Mouse (Mus musculus) hindbrain, embryonic 14.5 days (tissue): ENCODE data around the gene Olfr110. TPM values are rescaled to one million over a fixed set of nuclear protein-coding genes. Genes with fewer than 3 reads are reported as not detected.
"Not testable (repeated sequence)": the region's sequence is repeated elsewhere in the genome, so short reads cannot be mapped to it uniquely, and the experiment has no call there.

ENCODE experiments used
- ATAC-seq: fragments of 200-750 bp; cut with Nextera tagmentation; 2 replicates; pipeline ENCODE4 v1.8.0; 2017; ENCODE audit warnings: moderate number of reproducible peaks, mild to moderate bottlenecking, moderate TSS enrichment, moderate library complexity; ENCODE audit not compliant: low FRiP score
- DNase-seq: peaks from one replicate; pipeline ENCODE4 v3.0.0-alpha.2; 2015; ENCODE audit warnings: low spot score
- H3K27ac ChIP-seq: fragments of 300-500 bp; sonication (generic); 2 replicates; pipeline ENCODE4 v1.5.1; 2014; ENCODE audit warnings: mild to moderate bottlenecking, moderate library complexity
- H3K27me3 ChIP-seq: fragments of 300-500 bp; sonication (generic); 2 replicates; pipeline ENCODE4 v1.6.1; 2014; ENCODE audit warnings: mild to moderate bottlenecking, low read length, mixed read lengths; ENCODE audit not compliant: control insufficient read depth, insufficient read depth
- H3K36me3 ChIP-seq: fragments of 300-500 bp; sonication (generic); replicated peaks from 2 replicates; pipeline ENCODE4 v1.6.1; 2014; ENCODE audit not compliant: control insufficient read depth, insufficient read depth
- H3K4me1 ChIP-seq: fragments of 300-500 bp; sonication (generic); replicated peaks from 2 replicates; pipeline ENCODE4 v1.6.1; 2014; ENCODE audit warnings: antibody characterized with exemption, low read length, mixed read lengths; ENCODE audit not compliant: control insufficient read depth, insufficient read depth
- H3K4me2 ChIP-seq: fragments of 300-500 bp; sonication (generic); replicated peaks from 2 replicates; pipeline ENCODE4 v1.6.1; 2014; ENCODE audit warnings: mild to moderate bottlenecking, moderate library complexity
- H3K4me3 ChIP-seq: fragments of 300-500 bp; sonication (generic); replicated peaks from 2 replicates; pipeline ENCODE4 v1.5.1; 2014; ENCODE audit warnings: mild to moderate bottlenecking, low read length
- H3K9ac ChIP-seq: fragments of 300-500 bp; sonication (generic); 2 replicates; pipeline ENCODE4 v1.6.1; 2014
- H3K9me3 ChIP-seq: fragments of 300-500 bp; sonication (generic); 2 replicates; pipeline ENCODE4 v1.6.1; 2016; ENCODE audit warnings: low read length; ENCODE audit not compliant: control insufficient read depth
- WGBS: fragments of 180-500 bp; shearing (Covaris S2); extraction: QIAGEN DNeasy Blood & Tissue Kit; methylation state at CpG from one replicate; pipeline ENCODE4 v1.1.7; 2014; 5-methylcytosine and 5-hydroxymethylcytosine counted together
- polyA plus RNA-seq: library from polyadenylated mRNA; unstranded; fragments of >200 nt; fragmentation: Nextera tagmentation; extraction: Ambion mirVana; gene quantifications from 2 replicates; pipeline ENCODE4 v1.2.1, GENCODE M21; 2014

The Olfr110 gene
- not detected in 2 replicates for polyA plus RNA-seq

GRCm38 (mm10) chr17:37491930-37492518 is at the start of gene Olfr110:
Gene Olfr110, plus strand, starts transcription at chr17:37492468.
- DNase-seq (no peak), ATAC-seq (no peak)
- no peaks in the 10 kb centered on the region for H3K36me3 ChIP-seq
- no peak within 1 kb of the TSS for H3K4me3 ChIP-seq
- H3K9ac ChIP-seq, result no peak within 1 kb of the TSS
- H3K9me3 ChIP-seq, result no peaks in the 10 kb centered on the region
- 62% methylated on average over 1 of the region's 1 CpGs for WGBS
- no peaks in the 10 kb centered on the region for H3K27me3 ChIP-seq
- no peak within 1 kb of the TSS for H3K4me2 ChIP-seq
- no peaks in the 10 kb centered on the region for H3K4me1 ChIP-seq
- H3K27ac ChIP-seq, result no peak within 1 kb of the TSS

GRCm38 (mm10) chr17:37445180-37445579 is 47.1 kb upstream of the Olfr110 start, which contains the start of gene Olfr108:
Gene Olfr108, plus strand, starts transcription at chr17:37445480.
- WGBS, result 88% methylated on average over 1 of the region's 1 CpGs
- H3K4me2 ChIP-seq, result no peak within 1 kb of the TSS
- no peak within 1 kb of the TSS for H3K9ac ChIP-seq
- H3K36me3 ChIP-seq, result no peaks in the 10 kb centered on the region
- H3K4me1 ChIP-seq, result no peaks in the 10 kb centered on the region
- ATAC-seq, result no peak
- H3K9me3 ChIP-seq, result no peaks in the 10 kb centered on the region
- DNase-seq, result no peak
- no peak within 1 kb of the TSS for H3K27ac ChIP-seq
- no peaks in the 10 kb centered on the region for H3K27me3 ChIP-seq
- H3K4me3 ChIP-seq, result no peak within 1 kb of the TSS

GRCm38 (mm10) chr17:37458616-37459015 is 33.7 kb upstream of the Olfr110 start, which contains the start of gene Olfr109:
Gene Olfr109, plus strand, starts transcription at chr17:37458916.
- Histone ChIP-seq H3K36me3 (no peaks in the 10 kb centered on the region), H3K9me3 (no peaks in the 10 kb centered on the region), H3K4me1 (no peaks in the 10 kb centered on the region), H3K27me3 (no peaks in the 10 kb centered on the region), H3K27ac (no peak within 1 kb of the TSS), H3K4me3 (no peak within 1 kb of the TSS), H3K4me2 (no peak within 1 kb of the TSS), H3K9ac (no peak within 1 kb of the TSS)
- DNase-seq (no peak), ATAC-seq (no peak)
- 92% methylated on average over 1 of the region's 1 CpGs for WGBS

DNA sequence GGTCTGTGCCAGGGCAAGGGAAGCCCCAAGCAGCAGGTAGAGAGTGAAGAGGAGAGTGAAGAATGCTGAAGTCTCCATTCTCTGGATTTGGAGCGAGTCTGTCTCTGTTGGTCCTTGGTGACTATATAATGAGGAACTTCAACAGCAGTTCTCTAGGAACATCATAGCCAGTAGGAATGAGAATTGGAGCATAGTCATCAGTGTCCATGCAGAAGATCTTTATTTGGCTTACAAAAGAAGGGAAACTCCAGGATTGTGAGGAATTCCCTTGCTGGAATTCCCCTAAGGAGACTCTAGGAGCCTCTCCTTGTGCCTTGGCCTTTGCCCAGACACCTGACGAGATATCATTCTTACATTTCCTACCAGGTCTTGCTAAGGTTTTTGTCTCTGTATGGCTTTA is 8.8 kb upstream of the Olfr110 start, which contains the start of gene H2-M2:
H2-M2 (minus strand) TSS at position 101 of the 400 bp plus-strand sequence.
- no peak within 1 kb of the TSS for H3K4me3 ChIP-seq
- no peaks in the 10 kb centered on the region for H3K9me3 ChIP-seq
- DNase-seq (no peak), ATAC-seq (no peak)
- H3K27ac ChIP-seq, result no peak within 1 kb of the TSS
- H3K4me2 ChIP-seq, result no peak within 1 kb of the TSS
- no peak within 1 kb of the TSS for H3K9ac ChIP-seq
- H3K27me3 ChIP-seq, result no peaks in the 10 kb centered on the region
- no peaks in the 10 kb centered on the region for H3K4me1 ChIP-seq
- H3K36me3 ChIP-seq, result no peaks in the 10 kb centered on the region
- WGBS, result 86% methylated on average over 2 of the region's 2 CpGs

DNA sequence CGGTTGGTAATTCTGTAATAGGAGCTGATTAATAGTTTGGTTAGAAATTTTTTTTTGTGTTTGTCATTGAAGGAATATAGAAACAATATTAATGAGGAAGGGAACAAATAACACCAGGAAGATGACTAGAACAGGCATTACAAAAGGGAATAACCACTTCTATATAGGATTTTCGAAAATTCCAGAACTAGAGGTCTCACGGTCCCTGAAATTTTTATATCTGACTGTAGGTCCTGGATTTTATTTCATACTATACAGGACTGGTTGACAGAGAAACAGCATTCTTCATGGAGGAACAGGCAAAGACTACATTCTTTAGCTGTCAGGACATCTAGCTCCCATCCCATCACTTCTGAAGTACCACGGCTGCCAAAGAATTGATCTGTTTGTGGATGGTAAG is 15.5 kb downstream of the Olfr110 start, which contains the start of gene Olfr111:
Olfr111 (plus strand) TSS at position 301 of the 400 bp plus-strand sequence.
- H3K27ac ChIP-seq, result no peak within 1 kb of the TSS
- ATAC-seq (no peak), DNase-seq (no peak)
- 89% methylated on average over 4 of the region's 4 CpGs for WGBS
- no peaks in the 10 kb centered on the region for H3K36me3 ChIP-seq
- H3K4me3 ChIP-seq, result no peak within 1 kb of the TSS
- no peak within 1 kb of the TSS for H3K4me2 ChIP-seq
- no peaks in the 10 kb centered on the region for H3K27me3 ChIP-seq
- no peaks in the 10 kb centered on the region for H3K4me1 ChIP-seq
- no peak within 1 kb of the TSS for H3K9ac ChIP-seq
- H3K9me3 ChIP-seq, result no peaks in the 10 kb centered on the region

DNA sequence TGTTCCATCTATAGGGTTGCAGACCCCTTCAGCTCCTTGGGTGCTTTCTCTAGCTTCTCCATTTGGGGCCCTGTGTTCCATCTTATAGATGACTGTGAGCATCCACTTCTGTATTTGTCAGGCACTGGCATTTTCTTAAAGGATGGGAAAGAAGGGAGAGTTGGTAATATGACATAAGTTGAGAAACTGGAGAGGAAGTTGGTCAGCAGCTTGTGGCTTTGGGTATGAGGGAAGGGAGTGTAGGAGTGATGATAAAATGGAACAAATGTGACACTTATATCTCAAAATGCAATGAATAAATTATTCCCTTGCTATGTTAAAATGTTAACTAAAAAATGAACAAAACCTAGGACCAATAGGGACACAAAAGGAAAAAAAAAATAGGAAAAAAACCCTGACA is 32.3 kb downstream of the Olfr110 start:
- H3K27ac ChIP-seq, H3K9ac ChIP-seq, H3K9me3 ChIP-seq, H3K27me3 ChIP-seq, H3K4me3 ChIP-seq, ATAC-seq, H3K4me2 ChIP-seq, DNase-seq, H3K4me1 ChIP-seq, H3K36me3 ChIP-seq: not testable (repeated sequence)

DNA sequence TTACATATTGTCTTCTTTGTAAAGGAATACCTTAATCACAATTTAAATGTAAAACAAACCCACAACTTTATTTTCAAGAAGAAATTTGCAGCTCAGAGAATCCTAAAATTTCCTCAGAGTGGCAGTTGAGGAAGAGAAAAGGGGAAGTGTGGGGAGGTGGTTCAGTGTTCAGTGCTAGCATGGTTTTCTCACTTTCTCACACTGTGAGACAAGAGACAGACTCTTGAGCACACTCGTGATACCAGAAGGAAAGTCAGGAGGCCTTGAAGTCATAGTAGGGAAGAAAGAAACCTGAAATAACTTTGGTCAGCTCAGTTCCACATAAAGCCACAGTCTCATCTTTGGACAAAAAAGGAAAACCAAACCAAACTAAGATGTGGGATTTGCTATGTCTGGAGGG is 33.2 kb downstream of the Olfr110 start:
- WGBS, result 68% methylated on average over 1 of the region's 1 CpGs
- not testable (repeated sequence) for H3K4me3 ChIP-seq, DNase-seq, ATAC-seq, H3K9me3 ChIP-seq, H3K27me3 ChIP-seq, H3K9ac ChIP-seq, H3K4me2 ChIP-seq, H3K36me3 ChIP-seq, H3K27ac ChIP-seq, H3K4me1 ChIP-seq

- Histone ChIP-seq H3K27ac (no peak overlapping the region), H3K9me3 (no peaks in the 10 kb centered on the region)
- no peak for ATAC-seq
Measured at GRCm38 (mm10) chr17:37535173-37535572, 42.9 kb downstream of the Olfr110 start.

DNA sequence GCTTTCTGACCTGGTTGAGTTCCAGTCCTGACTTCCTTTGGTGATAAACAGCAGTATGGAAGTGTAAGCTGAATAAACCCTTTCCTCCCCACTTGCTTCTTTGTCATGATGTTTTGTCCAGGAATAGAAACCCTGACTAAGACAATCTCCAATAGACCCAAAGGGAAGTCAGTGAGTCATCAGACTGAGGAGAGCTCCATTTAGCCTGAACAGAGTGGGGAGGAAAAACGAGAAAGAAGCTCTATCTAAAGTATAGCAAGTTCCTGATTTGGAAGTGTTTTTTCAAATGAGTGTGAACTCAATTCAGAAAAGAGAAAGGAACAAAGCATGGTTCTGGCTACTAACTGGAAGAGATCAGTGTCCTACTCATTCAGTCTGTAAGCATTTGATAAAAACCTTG is 46.1 kb downstream of the Olfr110 start:
- not testable (repeated sequence) for H3K4me2 ChIP-seq, ATAC-seq

More at GRCm38 (mm10) chr17:37535173-37535572, 42.9 kb downstream of the Olfr110 start:
- no peak for DNase-seq
- H3K4me2 ChIP-seq, result no peak overlapping the region
- no peak overlapping the region for H3K9ac ChIP-seq
- H3K27me3 ChIP-seq, result no peaks in the 10 kb centered on the region
- no peak overlapping the region for H3K4me3 ChIP-seq
- no peaks in the 10 kb centered on the region for H3K36me3 ChIP-seq
- H3K4me1 ChIP-seq, result no peaks in the 10 kb centered on the region

More for the DNA sequence above, 46.1 kb downstream of the Olfr110 start:
- H3K36me3 ChIP-seq, H3K27me3 ChIP-seq, H3K4me3 ChIP-seq, DNase-seq, H3K4me1 ChIP-seq, H3K9me3 ChIP-seq, H3K27ac ChIP-seq, H3K9ac ChIP-seq: not testable (repeated sequence)
- WGBS, result 78% methylated on average over 1 of the region's 1 CpGs
